Mouse (Mus musculus) myocyte (in vitro differentiated cells): ENCODE data around the gene Cdkl4. TPM values are rescaled to one million over a fixed set of nuclear protein-coding genes. Genes with fewer than 3 reads are reported as not detected.

Experiments used
- H3K27me3 ChIP-seq: one replicate; pipeline ENCODE4 v1.6.1; 2011; ENCODE audit not compliant: control insufficient read depth, insufficient read depth, insufficient read length
- H3K36me3 ChIP-seq: one replicate; pipeline ENCODE4 v1.6.1; 2011; ENCODE audit not compliant: control insufficient read depth, insufficient read depth
- H3K4me2 ChIP-seq: one replicate; pipeline ENCODE4 v1.6.1; 2011; ENCODE audit warnings: low read depth, control low read depth
- H3K4me3 ChIP-seq: one replicate; pipeline ENCODE4 v1.5.1; 2011; ENCODE audit warnings: mild to moderate bottlenecking, control low read depth, moderate library complexity
- H3K79me2 ChIP-seq: one replicate; pipeline ENCODE4 v1.6.1; 2011; ENCODE audit not compliant: control insufficient read depth, insufficient read depth
- H3ac ChIP-seq: one replicate; pipeline ENCODE4 v1.6.1; 2011; ENCODE audit not compliant: control insufficient read depth, insufficient read length
- CEBPB ChIP-seq: IDR thresholded peaks from 2 replicates; pipeline ENCODE4 v1.6.1; 2011; ENCODE audit warnings: mild to moderate bottlenecking, moderate library complexity; ENCODE audit not compliant: poor library complexity, insufficient read depth, severe bottlenecking
- E2F4 ChIP-seq: IDR thresholded peaks from one replicate; pipeline ENCODE4 v1.6.1; 2011; ENCODE audit warnings: mild to moderate bottlenecking, control low read depth, moderate library complexity; ENCODE audit not compliant: insufficient read depth
- MAX ChIP-seq: IDR thresholded peaks from one replicate; pipeline ENCODE4 v1.6.1; 2011; ENCODE audit warnings: low read depth, mild to moderate bottlenecking, control low read depth
- MYOD1 ChIP-seq, 3 experiments: IDR thresholded peaks; one replicate each; pipeline ENCODE4 v1.6.1; 2011; ENCODE audit warnings: control low read depth in 2 of 3, low read depth in 2 of 3, mild to moderate bottlenecking in 2 of 3, moderate library complexity in 1 of 3; ENCODE audit not compliant: insufficient read length in 2 of 3, control insufficient read depth in 1 of 3
- MYOG ChIP-seq, 3 experiments: IDR thresholded peaks; one replicate each; pipeline ENCODE4 v1.6.1; 2011; ENCODE audit warnings: control low read depth in 2 of 3, low read depth in 2 of 3, mild to moderate bottlenecking in 2 of 3; ENCODE audit not compliant: insufficient read length in 2 of 3, control insufficient read depth in 1 of 3, insufficient read depth in 1 of 3
- POLR2A ChIP-seq: IDR thresholded peaks from one replicate; pipeline ENCODE4 v1.6.1; 2011; ENCODE audit warnings: low read depth, mild to moderate bottlenecking, control low read depth, moderate library complexity; ENCODE audit not compliant: insufficient read length
- POLR2AphosphoS2 ChIP-seq: IDR thresholded peaks from one replicate; pipeline ENCODE4 v1.6.1; 2011; ENCODE audit warnings: low read depth, control low read depth; ENCODE audit not compliant: insufficient read length
- REST ChIP-seq: IDR thresholded peaks from one replicate; pipeline ENCODE4 v1.6.1; 2011; ENCODE audit warnings: mild to moderate bottlenecking, control low read depth, moderate library complexity; ENCODE audit not compliant: insufficient read depth, insufficient read length
- SRF ChIP-seq: IDR thresholded peaks from one replicate; pipeline ENCODE4 v1.6.1; 2011; ENCODE audit warnings: low read depth; ENCODE audit not compliant: control insufficient read depth, insufficient read length
- TCF12 ChIP-seq: IDR thresholded peaks from one replicate; pipeline ENCODE4 v1.6.1; 2011; ENCODE audit warnings: mild to moderate bottlenecking, control low read depth; ENCODE audit not compliant: poor library complexity, insufficient read depth, severe bottlenecking
- TCF3 ChIP-seq: IDR thresholded peaks from one replicate; pipeline ENCODE4 v1.6.1; 2011; ENCODE audit warnings: low read depth, control low read depth; ENCODE audit not compliant: insufficient read length
- USF1 ChIP-seq: IDR thresholded peaks from one replicate; pipeline ENCODE4 v1.6.1; 2011; ENCODE audit warnings: low read depth, mild to moderate bottlenecking, control low read depth, moderate library complexity
- polyA plus RNA-seq: library from polyadenylated mRNA; unstranded; fragments of >200 nt; fragmentation: generic; extraction: Trizol; gene quantifications from one replicate; pipeline ENCODE4 v1.2.1, GENCODE M21; 2012; ENCODE audit warnings: missing spikeins

Cdkl4 gene
- polyA plus RNA-seq, 1 experiment = 0.02 TPM

GRCm38 (mm10) chr17:80497183-80497601 lies 80.4 kb downstream of the Cdkl4 start:
- TF ChIP-seq TCF12 (no peak), POLR2A (no peak), CEBPB (no peak), USF1 (no peak), MAX (no peak), POLR2AphosphoS2 (no peak), MYOG (IDR thresholded peaks at IDR 0.05; ENCODE audit: control insufficient read depth in 1 of 3, insufficient read depth in 1 of 3, insufficient read length in 2 of 3, low read depth in 2 of 3) (no peak), REST (no peak), SRF (no peak), MYOD1 (IDR thresholded peaks at IDR 0.05; ENCODE audit: control insufficient read depth in 1 of 3, insufficient read length in 2 of 3, low read depth in 2 of 3) (no peak), E2F4 (no peak)

DNA sequence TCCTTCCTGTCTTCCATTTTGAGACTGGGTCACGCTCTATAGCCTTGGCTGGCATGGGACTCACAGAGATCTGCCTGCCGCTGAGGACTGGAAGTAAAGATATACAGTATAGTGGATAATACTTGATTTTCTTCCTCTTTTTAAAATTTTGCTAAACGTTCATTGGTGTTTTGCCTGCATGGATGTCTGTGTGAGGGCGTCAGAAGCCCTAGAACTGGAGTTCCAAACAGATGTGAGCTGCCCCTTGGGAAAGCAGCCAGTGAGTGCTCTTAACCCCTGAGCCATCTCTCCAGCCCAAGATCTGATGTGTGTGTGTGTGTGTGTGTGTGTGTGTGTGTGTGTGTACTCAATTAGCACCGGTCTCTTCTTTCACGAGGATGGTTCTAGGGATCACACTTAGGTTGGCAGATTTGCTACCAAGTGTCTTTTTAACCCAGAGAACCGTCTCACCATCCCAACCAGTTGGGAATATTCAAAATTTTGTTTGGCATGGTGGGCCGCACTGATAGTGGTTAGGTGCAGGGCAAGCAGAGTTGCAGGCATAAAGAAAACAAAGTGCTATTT lies 80.9 kb downstream of the Cdkl4 start:
- Histone ChIP-seq H3K4me3 (no peak overlapping the region), H3ac (no peak overlapping the region), H3K4me2 (no peak overlapping the region), H3K79me2 (no peaks in the 10 kb centered on the region), H3K36me3 (no peaks in the 10 kb centered on the region), H3K27me3 (no peaks in the 10 kb centered on the region)
- TF ChIP-seq SRF (no peak), USF1 (no peak), MYOG (IDR thresholded peaks at IDR 0.05; ENCODE audit: control insufficient read depth in 1 of 3, insufficient read depth in 1 of 3, insufficient read length in 2 of 3, low read depth in 2 of 3) (no peak), TCF3 (no peak), MAX (no peak), REST (no peak), MYOD1 (IDR thresholded peaks at IDR 0.05; ENCODE audit: control insufficient read depth in 1 of 3, insufficient read length in 2 of 3, low read depth in 2 of 3) (no peak), TCF12 (no peak), POLR2AphosphoS2 (no peak), CEBPB (no peak), E2F4 (no peak), POLR2A (no peak)

More at GRCm38 (mm10) chr17:80497183-80497601, 80.4 kb downstream of the Cdkl4 start:
- no peak overlapping the region for H3K4me2 ChIP-seq
- no peaks in the 10 kb centered on the region for H3K79me2 ChIP-seq
- no peaks in the 10 kb centered on the region for H3K27me3 ChIP-seq
- H3ac ChIP-seq = no peak overlapping the region
- no peak overlapping the region for H3K4me3 ChIP-seq
- no peaks in the 10 kb centered on the region for H3K36me3 ChIP-seq

- Histone ChIP-seq H3K4me2 (no peak overlapping the region), H3K79me2 (no peaks in the 10 kb centered on the region), H3K4me3 (no peak overlapping the region), H3K36me3 (no peaks in the 10 kb centered on the region), H3K27me3 (no peaks in the 10 kb centered on the region), H3ac (no peak overlapping the region)
- no peak for TF ChIP-seq CEBPB
- TF ChIP-seq TCF3 = no peak
- TF ChIP-seq TCF12 = no peak
- TF ChIP-seq E2F4 = no peak
- no peak for TF ChIP-seq SRF
- no peak for TF ChIP-seq MYOG (IDR thresholded peaks at IDR 0.05; ENCODE audit: control insufficient read depth in 1 of 3, insufficient read depth in 1 of 3, insufficient read length in 2 of 3, low read depth in 2 of 3)
Observed at GRCm38 (mm10) chr17:80496185-80496584, 81.4 kb downstream of the Cdkl4 start.

DNA sequence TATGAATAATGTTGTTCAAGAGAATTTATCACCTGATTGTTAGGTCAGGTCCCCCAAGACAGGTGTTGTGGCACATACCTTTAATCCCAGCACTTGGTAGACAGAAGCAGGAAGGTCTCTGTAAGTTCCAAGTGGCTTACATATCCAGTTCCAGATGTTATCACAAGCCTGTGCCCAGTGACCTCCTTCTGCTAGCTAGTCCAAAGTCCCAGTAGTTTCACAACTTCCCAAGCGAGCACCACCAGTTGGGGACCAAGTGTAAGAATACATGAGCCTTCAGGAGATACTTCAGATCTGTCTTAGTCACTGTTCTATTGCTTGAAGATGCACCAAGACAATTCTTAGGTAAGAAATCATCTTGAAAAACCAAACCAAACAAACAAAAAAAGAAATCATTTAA lies 83.7 kb downstream of the Cdkl4 start:
- no peak overlapping the region for H3K4me2 ChIP-seq
- no peaks in the 10 kb centered on the region for H3K36me3 ChIP-seq
- H3K79me2 ChIP-seq = no peaks in the 10 kb centered on the region
- no peak overlapping the region for H3K4me3 ChIP-seq
- TF ChIP-seq E2F4 (no peak), REST (no peak), POLR2A (no peak), TCF3 (no peak), USF1 (no peak), POLR2AphosphoS2 (no peak), MYOD1 (IDR thresholded peaks at IDR 0.05; ENCODE audit: control insufficient read depth in 1 of 3, insufficient read length in 2 of 3, low read depth in 2 of 3) (no peak), MAX (no peak), CEBPB (no peak), TCF12 (no peak), MYOG (IDR thresholded peaks at IDR 0.05; ENCODE audit: control insufficient read depth in 1 of 3, insufficient read depth in 1 of 3, insufficient read length in 2 of 3, low read depth in 2 of 3) (no peak), SRF (no peak)
- no peaks in the 10 kb centered on the region for H3K27me3 ChIP-seq
- H3ac ChIP-seq = no peak overlapping the region

DNA sequence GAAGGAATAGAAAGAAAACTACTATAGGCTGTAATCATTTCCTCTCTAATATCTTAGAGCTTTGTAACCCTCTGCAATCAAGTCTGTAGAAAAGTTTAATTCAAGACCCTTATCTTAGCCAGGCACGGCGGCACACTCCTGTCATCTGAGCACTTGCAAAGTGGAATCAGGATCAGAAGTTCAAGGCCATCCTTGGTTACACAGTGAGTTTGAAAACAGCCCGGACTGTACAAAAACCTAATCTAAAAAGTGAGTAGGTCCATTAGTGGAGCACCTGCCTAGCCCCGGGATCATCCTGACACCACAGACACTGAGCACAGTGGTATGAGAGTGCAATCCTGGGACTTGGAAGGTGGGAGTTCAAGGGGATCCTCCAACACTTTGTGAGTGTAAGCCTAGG lies 84.8 kb downstream of the Cdkl4 start:
- H3K36me3 ChIP-seq = no peaks in the 10 kb centered on the region
- no peak for TF ChIP-seq TCF3
- no peak for TF ChIP-seq E2F4
- no peak for TF ChIP-seq POLR2AphosphoS2
- no peak for TF ChIP-seq SRF
- TF ChIP-seq TCF12 = no peak
- TF ChIP-seq POLR2A = no peak
- TF ChIP-seq MYOG (IDR thresholded peaks at IDR 0.05; ENCODE audit: control insufficient read depth in 1 of 3, insufficient read depth in 1 of 3, insufficient read length in 2 of 3, low read depth in 2 of 3) = no peak
- no peak for TF ChIP-seq REST
- no peaks in the 10 kb centered on the region for H3K79me2 ChIP-seq
- H3K27me3 ChIP-seq = no peaks in the 10 kb centered on the region
- H3K4me2 ChIP-seq = no peak overlapping the region
- no peak overlapping the region for H3ac ChIP-seq
- H3K4me3 ChIP-seq = no peak overlapping the region
